ENCODE assay signal across 7 mouse cellular contexts in genomic region chr17:17120830-17121502, GRCm38 (mm10). TPM values are rescaled to one million over a fixed set of nuclear protein-coding genes. Genes with fewer than 3 reads are reported as not detected.
DNase-seq lines count a peak whose midpoint lies in the region; ATAC-seq and TF ChIP-seq lines count a peak whose summit lies in the region.
"Not testable (repeated sequence)": the region's sequence is repeated elsewhere in the genome, so short reads cannot be mapped to it uniquely, and the experiment has no call there.

TSS of gene Zfp97 (plus strand) at chr17:17121415.

- H3K4me2 ChIP-seq in embryonic facial prominence, embryonic 13.5 days; forebrain, postnatal 0 days (ENCODE audit: low read depth); hindbrain, embryonic 11.5 days (replicated peaks; ENCODE audit: low read depth, low read length); intestine, postnatal 0 days (replicated peaks; ENCODE audit: low read depth); liver, embryonic 12.5 days; neural tube, embryonic 11.5 days (ENCODE audit: low read depth): not testable (repeated sequence)

- not testable (repeated sequence) for H3K4me3 ChIP-seq in embryonic facial prominence, embryonic 13.5 days; forebrain, postnatal 0 days (ENCODE audit: low read depth, low read length); hindbrain, embryonic 11.5 days (ENCODE audit: low read depth, low read length); intestine, postnatal 0 days (ENCODE audit: low read depth, low read length); liver, embryonic 12.5 days; neural tube, embryonic 11.5 days (ENCODE audit: low read depth, low read length)

- H3K9me3 ChIP-seq in embryonic facial prominence, embryonic 13.5 days; forebrain, postnatal 0 days (ENCODE audit: low read length); hindbrain, embryonic 11.5 days (ENCODE audit: control insufficient read depth, low read length); intestine, postnatal 0 days (ENCODE audit: control insufficient read depth); liver, embryonic 12.5 days (replicated peaks); neural tube, embryonic 11.5 days (ENCODE audit: control insufficient read depth, low read length): not testable (repeated sequence)

- not testable (repeated sequence) for H3K9ac ChIP-seq in embryonic facial prominence, embryonic 13.5 days; forebrain, postnatal 0 days; hindbrain, embryonic 11.5 days (ENCODE audit: low read depth, low read length); intestine, postnatal 0 days (ENCODE audit: low read depth, low read length); liver, embryonic 12.5 days; neural tube, embryonic 11.5 days (ENCODE audit: low read length)

- not testable (repeated sequence) for H3K27ac ChIP-seq in embryonic facial prominence, embryonic 13.5 days; forebrain, postnatal 0 days (ENCODE audit: low read depth, low read length); hindbrain, embryonic 11.5 days (ENCODE audit: low read depth, low read length); intestine, postnatal 0 days (ENCODE audit: low read depth, low read length); liver, embryonic 12.5 days; neural tube, embryonic 11.5 days (ENCODE audit: low read depth, low read length)

- H3K36me3 ChIP-seq in embryonic facial prominence, embryonic 13.5 days; forebrain, postnatal 0 days (ENCODE audit: insufficient read depth); hindbrain, embryonic 11.5 days (ENCODE audit: control insufficient read depth, insufficient read depth, low read length); intestine, postnatal 0 days (ENCODE audit: control insufficient read depth, insufficient read depth); liver, embryonic 12.5 days; neural tube, embryonic 11.5 days (ENCODE audit: control insufficient read depth, insufficient read depth, low read length): not testable (repeated sequence)

- no CpG with 5 or more reads among the region's 8 CpGs for WGBS in embryonic facial prominence, embryonic 13.5 days
- WGBS in forebrain, postnatal 0 days, result no CpG with 5 or more reads among the region's 8 CpGs
- WGBS in hindbrain, embryonic 11.5 days, result no CpG with 5 or more reads among the region's 8 CpGs
- WGBS in intestine, postnatal 0 days, result no CpG with 5 or more reads among the region's 8 CpGs
- WGBS in liver, embryonic 12.5 days (ENCODE audit: insufficient replicate concordance), result no CpG with 5 or more reads among the region's 8 CpGs
- WGBS in neural tube, embryonic 11.5 days, result no CpG with 5 or more reads among the region's 8 CpGs

- H3K4me1 ChIP-seq in embryonic facial prominence, embryonic 13.5 days; forebrain, postnatal 0 days (ENCODE audit: insufficient read depth); hindbrain, embryonic 11.5 days (replicated peaks; ENCODE audit: control insufficient read depth, insufficient read depth, low read length); intestine, postnatal 0 days (replicated peaks; ENCODE audit: control insufficient read depth, insufficient read depth, low read length); liver, embryonic 12.5 days; neural tube, embryonic 11.5 days (ENCODE audit: control insufficient read depth, insufficient read depth, low read length): not testable (repeated sequence)

- not testable (repeated sequence) for TF ChIP-seq CTCF in forebrain, postnatal 0 days (IDR thresholded peaks at IDR 0.05; ENCODE audit: low read depth); intestine, postnatal 0 days (IDR thresholded peaks at IDR 0.05; ENCODE audit: low read depth)

- DNase-seq in forebrain, postnatal 0 days; hindbrain, embryonic 11.5 days (ENCODE audit: low spot score); neural tube, embryonic 11.5 days (ENCODE audit: low spot score): not testable (repeated sequence)

- ATAC-seq in embryonic facial prominence, embryonic 13.5 days (ENCODE audit: insufficient number of reproducible peaks, insufficient read depth, low FRiP score, low TSS enrichment, low read depth), result peak; percentile 89
- ATAC-seq in forebrain, postnatal 0 days, result peak; percentile 100
- ATAC-seq in hindbrain, embryonic 11.5 days (ENCODE audit: low FRiP score), result peak; percentile 99
- ATAC-seq in intestine, postnatal 0 days, result peak; percentile 100
- peak; percentile 100 for ATAC-seq in liver, embryonic 12.5 days
- ATAC-seq in megakaryocyte, adult 5-6 weeks (ENCODE audit: poor library complexity, severe bottlenecking), result peak; percentile 100
- ATAC-seq in neural tube, embryonic 11.5 days (ENCODE audit: insufficient read depth, low FRiP score, low TSS enrichment), result peak; percentile 94

- not testable (repeated sequence) for H3K27me3 ChIP-seq in embryonic facial prominence, embryonic 13.5 days; forebrain, postnatal 0 days (ENCODE audit: insufficient read depth, low read length); hindbrain, embryonic 11.5 days (ENCODE audit: control insufficient read depth, insufficient read depth, low read length); intestine, postnatal 0 days (replicated peaks; ENCODE audit: control insufficient read depth, insufficient read depth, low read length); liver, embryonic 12.5 days (replicated peaks); neural tube, embryonic 11.5 days (ENCODE audit: control insufficient read depth, insufficient read depth, low read length)

RNA-seq across cellular contexts. Expression of gene Zfp97, which starts in this region (rescaled TPM):
- polyA plus RNA-seq in embryonic facial prominence, embryonic 13.5 days (2015; fragmentation: Nextera tagmentation; extraction: Ambion mirVana), result 4.8 and 5.4 TPM in 2 replicates
- 5.0 and 5.2 TPM in 2 replicates for total RNA-seq in forebrain, postnatal 0 days (2014; rRNA removed)
- 2.4 and 3.0 TPM in 2 replicates for polyA plus RNA-seq in forebrain, postnatal 0 days (2015; fragmentation: Nextera tagmentation; extraction: Ambion mirVana)
- 4.3 and 6.0 TPM in 2 replicates for polyA plus RNA-seq in hindbrain, embryonic 11.5 days (2014; fragmentation: Nextera tagmentation; extraction: Ambion mirVana)
- 3.9 and 4.0 TPM in 2 replicates for polyA plus RNA-seq in intestine, postnatal 0 days (2015; fragmentation: Nextera tagmentation; extraction: Ambion mirVana)
- polyA plus RNA-seq in liver, embryonic 12.5 days (2016; fragmentation: Nextera tagmentation; extraction: Ambion mirVana), result 2.7 and 3.1 TPM in 2 replicates
- 12.7 and 14.0 TPM in 2 replicates for total RNA-seq in megakaryocyte, adult 5-6 weeks (2015)
- total RNA-seq in megakaryocyte, adult 5-6 weeks (2017), result 7.7 and 9.7 TPM in 2 replicates
- polyA plus RNA-seq in neural tube, embryonic 11.5 days (2014; fragmentation: Nextera tagmentation; extraction: Ambion mirVana), result 4.3 and 4.6 TPM in 2 replicates
